Mouse (Mus musculus) C2C12 (cell line): ENCODE measurements around the gene Sbk1. TPM values are rescaled to one million over a fixed set of nuclear protein-coding genes. Genes with fewer than 3 reads are reported as not detected.
A peak's percentile ranks its signal among the peaks of the same experiment; 100 is the strongest.

ENCODE experiments used
- H3K27me3 ChIP-seq: one replicate; pipeline ENCODE4 v1.6.1; 2011; ENCODE audit not compliant: control insufficient read depth, insufficient read depth, insufficient read length
- H3K36me3 ChIP-seq: one replicate; pipeline ENCODE4 v1.6.1; 2011; ENCODE audit not compliant: control insufficient read depth, insufficient read depth
- H3K4me3 ChIP-seq: one replicate; pipeline ENCODE4 v1.5.1; 2011; ENCODE audit warnings: mild to moderate bottlenecking, control low read depth; ENCODE audit not compliant: poor library complexity, insufficient read depth, severe bottlenecking
- H3K79me2 ChIP-seq: one replicate; pipeline ENCODE4 v1.6.1; 2011; ENCODE audit not compliant: control insufficient read depth, insufficient read depth
- H3K79me3 ChIP-seq: one replicate; pipeline ENCODE4 v1.6.1; 2011; ENCODE audit warnings: low read depth, control low read depth
- H3ac ChIP-seq: one replicate; pipeline ENCODE3; 2011; ENCODE audit warnings: low read depth; ENCODE audit not compliant: control insufficient read depth, insufficient read length
- CEBPB ChIP-seq: IDR thresholded peaks from one replicate; pipeline ENCODE4 v1.6.1; 2011; ENCODE audit warnings: low read depth, mild to moderate bottlenecking, control low read depth, moderate library complexity
- CTCF ChIP-seq: IDR thresholded peaks from one replicate; pipeline ENCODE4 v1.5.1; 2011; ENCODE audit not compliant: control insufficient read depth, insufficient read depth, insufficient read length
- FOSL1 ChIP-seq: IDR thresholded peaks from one replicate; pipeline ENCODE4 v1.8.0; 2011; ENCODE audit warnings: mild to moderate bottlenecking, low read length; ENCODE audit not compliant: poor library complexity, insufficient read depth, severe bottlenecking
- MAX ChIP-seq: IDR thresholded peaks from one replicate; pipeline ENCODE4 v1.6.1; 2011; ENCODE audit warnings: mild to moderate bottlenecking, control low read depth
- MYOD1 ChIP-seq: IDR thresholded peaks from one replicate; pipeline ENCODE4 v1.6.1; 2011; ENCODE audit warnings: low read depth; ENCODE audit not compliant: control insufficient read depth, insufficient read length
- MYOG ChIP-seq: IDR thresholded peaks from one replicate; pipeline ENCODE4 v1.6.1; 2011; ENCODE audit not compliant: control insufficient read depth, insufficient read length; ENCODE audit errors: extremely low read depth
- USF1 ChIP-seq: IDR thresholded peaks from one replicate; pipeline ENCODE4 v1.6.1; 2011; ENCODE audit warnings: low read depth, mild to moderate bottlenecking, control low read depth, moderate library complexity
- polyA plus RNA-seq: library from polyadenylated mRNA; unstranded; fragments of >200 nt; fragmentation: generic; extraction: Trizol; gene quantifications from one replicate; pipeline ENCODE4 v1.2.1, GENCODE M21; 2012; ENCODE audit warnings: missing spikeins

Sbk1 gene
- polyA plus RNA-seq, 1 experiment, result 11.3 TPM

DNA sequence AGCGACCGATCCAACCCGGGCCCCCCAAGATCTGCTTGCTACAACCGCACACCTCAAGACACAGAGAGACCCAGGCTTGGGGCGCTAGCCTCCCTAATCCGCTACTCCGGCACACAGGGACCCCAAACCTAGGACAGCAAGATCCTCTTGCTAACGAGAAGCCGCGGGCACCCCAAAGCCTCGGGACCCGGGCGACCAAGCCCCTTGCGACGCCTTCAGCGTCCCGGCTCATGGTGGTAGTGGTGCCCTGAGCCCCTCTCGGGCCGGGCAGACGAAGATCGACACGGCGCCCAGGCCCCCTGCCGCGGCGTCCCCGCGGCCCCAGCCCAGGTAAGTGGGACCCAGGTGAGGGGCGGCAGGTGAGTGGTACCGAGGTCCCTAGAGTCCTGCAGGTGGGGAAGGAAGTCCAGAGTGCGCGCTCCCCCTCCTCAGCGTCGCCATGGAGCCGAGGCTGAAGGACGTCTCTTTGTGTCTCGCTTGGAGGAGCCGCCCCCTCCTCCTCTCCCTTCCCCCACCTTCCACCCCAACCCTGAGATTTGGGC, 422 bp downstream of the Sbk1 start:
- TF ChIP-seq MYOG (no peak), CEBPB (no peak), FOSL1 (no peak)
- peak overlapping the region; percentile 86 for H3ac ChIP-seq

GRCm38 (mm10) chr7:126273351-126274042, 1.1 kb downstream of the Sbk1 start:
- Histone ChIP-seq H3K79me2 (peaks cover 5% of the 10 kb centered on the region), H3ac (peak overlapping the region; percentile 86), H3K4me3 (peak overlapping the region; percentile 55), H3K27me3 (peaks cover under 1% of the 10 kb centered on the region), H3K36me3 (no peaks in the 10 kb centered on the region), H3K79me3 (no peaks in the 10 kb centered on the region)
- no peak for TF ChIP-seq CTCF
- TF ChIP-seq CEBPB, result no peak
- no peak for TF ChIP-seq USF1
- TF ChIP-seq FOSL1, result no peak

More for the DNA sequence above, 422 bp downstream of the Sbk1 start:
- H3K4me3 ChIP-seq, result peak overlapping the region; percentile 55
- peaks cover 5% of the 10 kb centered on the region for H3K79me2 ChIP-seq
- no peaks in the 10 kb centered on the region for H3K79me3 ChIP-seq
- H3K36me3 ChIP-seq, result no peaks in the 10 kb centered on the region
- H3K27me3 ChIP-seq, result peaks cover 7% of the 10 kb centered on the region

DNA sequence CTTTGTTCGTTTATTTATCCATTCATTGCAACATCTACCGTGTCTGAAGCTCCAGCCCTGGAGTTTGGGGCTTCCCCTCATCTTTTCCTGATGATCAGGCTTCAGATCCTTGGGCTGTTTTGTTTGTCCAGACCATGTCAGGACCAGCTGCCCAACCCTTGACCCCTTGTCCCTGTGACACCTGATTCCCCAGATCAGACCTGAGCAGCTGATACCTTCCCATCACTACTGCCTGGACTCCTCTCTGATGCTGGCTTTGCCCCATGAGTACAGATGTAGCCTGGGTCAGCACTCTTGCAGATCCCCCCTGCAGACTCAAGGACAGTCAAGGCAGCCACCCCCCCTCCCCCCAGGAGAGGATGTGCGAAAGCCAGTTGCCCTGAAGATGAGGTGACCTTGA, 1.7 kb downstream of the Sbk1 start:
- TF ChIP-seq CEBPB, result no peak
- no peak for TF ChIP-seq CTCF
- no peak for TF ChIP-seq MYOD1
- H3K27me3 ChIP-seq, result no peaks in the 10 kb centered on the region

GRCm38 (mm10) chr7:126274626-126275025, 2.2 kb downstream of the Sbk1 start:
- no peaks in the 10 kb centered on the region for H3K36me3 ChIP-seq
- no peak overlapping the region for H3K4me3 ChIP-seq
- H3ac ChIP-seq, result no peak overlapping the region
- TF ChIP-seq MYOD1, result no peak
- TF ChIP-seq CTCF, result no peak
- no peak for TF ChIP-seq FOSL1
- TF ChIP-seq USF1, result no peak
- TF ChIP-seq MYOG, result no peak
- TF ChIP-seq CEBPB, result no peak
- TF ChIP-seq MAX, result no peak
- H3K79me2 ChIP-seq, result peaks cover 5% of the 10 kb centered on the region
- no peaks in the 10 kb centered on the region for H3K27me3 ChIP-seq
- H3K79me3 ChIP-seq, result no peaks in the 10 kb centered on the region

More for the DNA sequence above, 1.7 kb downstream of the Sbk1 start:
- H3K36me3 ChIP-seq, result no peaks in the 10 kb centered on the region
- no peak overlapping the region for H3K4me3 ChIP-seq
- no peak overlapping the region for H3ac ChIP-seq
- H3K79me3 ChIP-seq, result no peaks in the 10 kb centered on the region
- peaks cover 5% of the 10 kb centered on the region for H3K79me2 ChIP-seq

DNA sequence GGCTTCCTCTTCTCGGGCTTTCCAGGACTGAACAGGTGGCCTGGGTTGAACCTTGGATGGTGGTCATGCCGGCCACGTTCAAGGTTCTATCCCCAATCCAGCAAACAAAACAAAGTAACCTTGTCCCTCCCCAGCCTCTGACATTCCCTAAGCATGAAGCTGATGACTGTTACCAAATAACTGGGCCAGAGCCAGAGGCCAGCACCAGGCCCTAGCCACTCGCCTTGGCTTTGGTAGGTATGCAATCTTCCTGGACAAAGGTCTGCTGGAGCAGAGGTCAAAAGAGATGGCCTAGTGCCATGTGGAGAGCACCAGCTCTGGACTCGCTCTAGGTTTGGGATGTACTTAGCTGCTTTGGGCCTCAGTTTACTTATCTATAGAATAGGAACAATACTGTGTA, 3.3 kb downstream of the Sbk1 start:
- no peaks in the 10 kb centered on the region for H3K36me3 ChIP-seq
- H3K79me2 ChIP-seq, result peaks cover 5% of the 10 kb centered on the region
- no peak overlapping the region for H3ac ChIP-seq
- no peak for TF ChIP-seq MAX
- no peak for TF ChIP-seq USF1
- TF ChIP-seq CTCF, result no peak
- no peak for TF ChIP-seq FOSL1
- TF ChIP-seq MYOD1, result no peak
- TF ChIP-seq CEBPB, result no peak
- TF ChIP-seq MYOG, result no peak
- no peaks in the 10 kb centered on the region for H3K79me3 ChIP-seq
- H3K4me3 ChIP-seq, result no peak overlapping the region
- no peaks in the 10 kb centered on the region for H3K27me3 ChIP-seq

DNA sequence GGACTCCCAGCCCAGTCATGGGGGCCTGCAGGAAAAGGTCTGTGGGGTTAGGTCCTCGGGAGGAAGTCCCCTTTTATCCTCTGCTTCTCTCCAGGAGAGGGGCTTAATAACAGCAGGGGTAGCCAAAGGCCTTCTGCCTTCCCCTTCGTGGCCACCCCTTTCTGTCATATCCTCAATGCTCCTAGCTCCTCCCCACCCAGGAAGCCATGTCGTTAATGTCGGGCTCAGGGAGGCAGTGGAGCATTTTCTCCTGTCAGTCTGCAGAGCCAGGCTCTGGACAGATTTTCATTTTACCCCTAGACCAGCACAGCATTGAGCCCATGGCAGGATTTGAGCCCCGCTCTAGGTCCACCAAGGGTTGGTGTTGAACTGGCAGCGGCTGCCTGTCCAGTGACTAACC, 3.9 kb downstream of the Sbk1 start:
- no peaks in the 10 kb centered on the region for H3K36me3 ChIP-seq
- no peak overlapping the region for H3K4me3 ChIP-seq
- peaks cover 5% of the 10 kb centered on the region for H3K79me2 ChIP-seq
- H3ac ChIP-seq, result no peak overlapping the region
- TF ChIP-seq USF1 (no peak), MYOG (no peak), FOSL1 (no peak), CEBPB (no peak), CTCF (no peak), MAX (no peak)
- H3K79me3 ChIP-seq, result no peaks in the 10 kb centered on the region
- H3K27me3 ChIP-seq, result no peaks in the 10 kb centered on the region
